Mouse (Mus musculus) limb, embryonic 14.5 days (tissue): ENCODE measurements around the gene Tubg2. TPM values are rescaled to one million over a fixed set of nuclear protein-coding genes. Genes with fewer than 3 reads are reported as not detected.
A peak's percentile ranks its signal among the peaks of the same experiment; 100 is the strongest.

ENCODE experiments used
- ATAC-seq: fragments of 200-750 bp; cut with Nextera tagmentation; 2 replicates; pipeline ENCODE4 v1.8.0; 2017; ENCODE audit warnings: low read depth, moderate number of reproducible peaks, moderate TSS enrichment; ENCODE audit not compliant: low FRiP score
- DNase-seq: peaks from one replicate; pipeline ENCODE4 v3.0.0-alpha.2; 2015; ENCODE audit warnings: low spot score
- H3K27ac ChIP-seq: fragments of 300-500 bp; sonication (generic); replicated peaks from 2 replicates; pipeline ENCODE4 v1.5.1; 2014; ENCODE audit warnings: low read depth, mild to moderate bottlenecking, low read length, moderate library complexity, mixed read lengths
- H3K27me3 ChIP-seq: fragments of 300-500 bp; sonication (generic); 2 replicates; pipeline ENCODE4 v1.6.1; 2014; ENCODE audit warnings: low read length, mixed read lengths; ENCODE audit not compliant: control insufficient read depth, insufficient read depth
- H3K36me3 ChIP-seq: fragments of 300-500 bp; sonication (generic); 2 replicates; pipeline ENCODE4 v1.6.1; 2014; ENCODE audit warnings: mild to moderate bottlenecking, low read length, moderate library complexity, mixed read lengths; ENCODE audit not compliant: control insufficient read depth, insufficient read depth
- H3K4me1 ChIP-seq: fragments of 300-500 bp; sonication (generic); 2 replicates; pipeline ENCODE4 v1.6.1; 2014; ENCODE audit warnings: antibody characterized with exemption, low read length, mixed read lengths; ENCODE audit not compliant: control insufficient read depth, insufficient read depth
- H3K4me2 ChIP-seq: fragments of 300-500 bp; sonication (generic); replicated peaks from 2 replicates; pipeline ENCODE4 v1.6.1; 2014; ENCODE audit warnings: low read depth, mild to moderate bottlenecking, low read length, moderate library complexity; ENCODE audit not compliant: severe bottlenecking
- H3K4me3 ChIP-seq: fragments of 300-500 bp; sonication (generic); replicated peaks from 2 replicates; pipeline ENCODE4 v1.5.1; 2014; ENCODE audit warnings: low read length
- H3K9ac ChIP-seq: fragments of 300-500 bp; sonication (generic); 2 replicates; pipeline ENCODE4 v1.6.1; 2014; ENCODE audit warnings: mild to moderate bottlenecking, low read depth, low read length, moderate library complexity; ENCODE audit not compliant: severe bottlenecking
- H3K9me3 ChIP-seq: fragments of 300-500 bp; sonication (generic); 2 replicates; pipeline ENCODE4 v1.6.1; 2016; ENCODE audit warnings: low read length; ENCODE audit not compliant: control insufficient read depth
- POLR2A ChIP-seq: fragments of 200-500 bp; IDR thresholded peaks from 2 replicates; pipeline ENCODE4 v1.8.0; 2012; ENCODE audit warnings: inconsistent platforms, mild to moderate bottlenecking, moderate library complexity, borderline replicate concordance; ENCODE audit not compliant: insufficient read depth, insufficient read length; ENCODE audit errors: extremely low read depth
- WGBS: fragments of 180-500 bp; shearing (Covaris S2); extraction: QIAGEN DNeasy Blood & Tissue Kit; methylation state at CpG from one replicate; pipeline ENCODE4 v1.1.7; 2014; 5-methylcytosine and 5-hydroxymethylcytosine counted together
- polyA plus RNA-seq, 2 experiments: library from polyadenylated mRNA; depleted of rRNA in 1 of 2; stranded (reverse) in 1 of 2; unstranded in 1 of 2; fragments of >200 nt; fragmentation: Nextera tagmentation in 1 of 2; extraction: Ambion mirVana in 1 of 2; gene quantifications; 2 replicates each; pipeline versions ENCODE4 v1.2.1 to v1.2.3; 2012 to 2014

The Tubg2 gene
- polyA plus RNA-seq, 2 experiments: 6.2 to 7.1 TPM

DNA sequence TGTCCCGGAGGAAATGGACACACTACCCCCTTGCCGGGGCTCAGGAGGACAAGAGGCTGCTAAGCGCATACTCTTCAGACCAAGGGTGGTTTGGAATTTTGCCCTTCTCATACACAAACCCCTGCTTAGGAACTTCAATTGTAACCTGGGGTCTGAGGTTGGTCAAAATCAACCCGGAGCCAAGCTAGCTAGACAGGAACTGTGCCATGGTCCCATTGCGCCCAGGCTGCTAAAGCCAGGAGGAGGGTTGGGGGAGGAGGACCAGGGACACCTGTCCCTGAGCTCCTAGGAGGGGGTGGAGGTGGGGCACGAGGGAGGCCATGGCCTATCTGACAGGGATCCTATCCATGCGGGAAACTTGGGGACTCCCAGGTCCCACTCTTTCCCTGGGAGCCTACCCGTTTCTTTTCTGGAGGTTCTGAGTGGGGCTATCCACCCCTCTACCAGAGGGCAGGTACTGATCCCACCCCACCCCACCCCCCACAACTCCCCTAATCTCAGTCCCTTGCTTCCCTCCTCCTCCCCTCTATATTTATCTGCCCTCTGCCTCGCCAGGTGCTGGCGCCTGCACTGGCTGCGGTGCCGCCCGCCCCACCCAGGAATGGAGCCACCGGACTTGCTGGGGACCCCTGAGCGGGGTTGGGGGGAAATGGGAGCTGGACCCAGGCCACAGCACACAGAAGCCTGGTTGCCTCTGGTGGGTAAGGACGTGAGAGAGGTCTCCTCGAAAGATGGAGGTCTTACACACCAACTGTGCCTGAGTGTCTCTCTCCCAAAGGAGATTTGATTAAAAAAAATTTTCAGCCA, 13.8 kb downstream of the Tubg2 start:
- H3K9me3 ChIP-seq: no peaks in the 10 kb centered on the region
- no peak for ATAC-seq
- no peak for DNase-seq
- WGBS: 16% methylated on average over 15 of the region's 17 CpGs
- peaks cover 66% of the 10 kb centered on the region for H3K27me3 ChIP-seq
- peaks cover 29% of the 10 kb centered on the region for H3K36me3 ChIP-seq
- H3K4me1 ChIP-seq: peaks cover 32% of the 10 kb centered on the region
- H3K4me2 ChIP-seq: peak overlapping the region; percentile 52
- peak overlapping the region; percentile 66 for H3K9ac ChIP-seq
- H3K4me3 ChIP-seq: peak overlapping the region; percentile 81
- TF ChIP-seq POLR2A: no peak
- H3K27ac ChIP-seq: no peak overlapping the region

DNA sequence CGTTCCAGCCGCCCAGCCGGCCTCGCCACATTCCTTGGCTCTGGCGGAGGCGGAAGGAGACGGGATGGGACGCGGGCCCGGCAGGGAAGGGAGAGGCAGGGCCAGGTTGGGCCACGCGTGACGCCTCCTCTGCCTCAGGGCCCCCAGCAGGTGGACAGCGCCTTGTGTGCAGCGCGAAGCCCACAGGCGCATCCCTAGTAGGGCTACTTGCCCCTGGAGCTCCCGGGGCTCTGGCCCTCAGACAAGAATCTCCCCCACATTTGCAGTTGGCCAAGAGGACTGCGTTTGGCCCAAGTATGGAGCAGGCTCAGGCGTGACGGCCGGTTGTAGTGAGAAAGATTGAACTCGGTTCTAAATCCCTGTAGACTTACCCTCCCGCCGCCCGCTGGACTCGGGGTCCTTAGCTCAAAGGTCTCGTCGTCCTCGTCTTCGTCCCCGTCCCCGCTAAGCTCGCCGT, 14.7 kb downstream of the Tubg2 start, which contains the start of gene Cntnap1:
TSS of gene Cntnap1 (plus strand) at position 170 of the 457 bp plus-strand sequence.
- Histone ChIP-seq H3K4me1 (peaks cover 31% of the 10 kb centered on the region), H3K9ac (peak within 1 kb of the TSS; percentile 66), H3K9me3 (no peaks in the 10 kb centered on the region), H3K36me3 (peaks cover 23% of the 10 kb centered on the region), H3K4me3 (peak within 1 kb of the TSS; percentile 81), H3K4me2 (peak within 1 kb of the TSS; percentile 52), H3K27me3 (peaks cover 66% of the 10 kb centered on the region), H3K27ac (no peak within 1 kb of the TSS)
- WGBS: under 1% methylated on average over 31 of the region's 35 CpGs
- no peak for TF ChIP-seq POLR2A
- ATAC-seq: no peak
- DNase-seq: no peak

DNA sequence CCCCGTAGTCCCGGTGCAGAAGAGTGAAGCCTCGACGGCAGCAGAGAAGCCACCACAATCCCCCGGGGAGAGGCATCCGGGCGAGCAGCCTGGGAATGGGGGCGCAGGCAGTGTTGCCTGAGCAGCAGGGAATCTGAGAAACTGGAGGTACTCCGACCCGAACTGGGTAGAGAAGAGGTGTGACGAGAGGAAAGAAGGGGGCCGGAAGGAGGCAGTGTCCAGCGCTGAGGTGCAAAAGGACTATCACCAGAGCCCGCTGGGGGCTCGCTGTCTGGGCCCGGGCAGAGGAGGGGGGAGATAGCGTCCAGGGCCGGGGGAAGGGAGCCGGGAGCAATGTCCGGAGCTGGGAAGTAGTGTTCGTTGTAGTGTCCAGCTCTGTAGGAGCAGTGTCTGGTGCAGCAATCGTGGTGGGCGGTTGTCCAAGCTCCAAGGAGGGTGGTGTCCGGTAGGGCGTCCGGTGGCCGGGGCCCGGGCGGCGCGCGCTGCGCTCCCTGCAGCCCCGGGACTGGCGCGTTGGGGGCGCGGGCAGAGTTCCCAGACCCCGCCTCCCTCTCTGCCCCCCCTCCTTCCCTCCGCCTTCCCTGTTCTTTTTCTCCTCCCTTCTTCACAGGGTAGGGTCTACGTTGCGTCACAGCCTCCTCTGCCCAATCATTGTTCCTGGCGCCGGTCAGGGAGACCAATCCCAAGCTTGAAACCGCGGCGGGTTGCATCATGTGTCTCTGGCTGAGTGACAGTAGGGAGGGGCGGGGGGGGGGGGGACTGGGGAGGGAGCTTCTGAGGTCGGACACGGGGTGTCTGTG, 15.3 kb downstream of the Tubg2 start, which contains the start of gene Plekhh3:
TSS of gene Plekhh3 (minus strand) at position 541 of the 800 bp plus-strand sequence.
- TF ChIP-seq POLR2A: no peak
- H3K4me2 ChIP-seq: peak within 1 kb of the TSS; percentile 59
- H3K27me3 ChIP-seq: peaks cover 62% of the 10 kb centered on the region
- peaks cover 18% of the 10 kb centered on the region for H3K36me3 ChIP-seq
- DNase-seq (peak; percentile 98), ATAC-seq (peak; percentile 97)
- H3K4me1 ChIP-seq: peaks cover 31% of the 10 kb centered on the region
- peak within 1 kb of the TSS; percentile 66 for H3K9ac ChIP-seq
- no peaks in the 10 kb centered on the region for H3K9me3 ChIP-seq
- peak within 1 kb of the TSS; percentile 81 for H3K4me3 ChIP-seq
- WGBS: 1% methylated on average over 37 of the region's 50 CpGs
- H3K27ac ChIP-seq: peak within 1 kb of the TSS; percentile 65

- Histone ChIP-seq H3K9me3 (no peaks in the 10 kb centered on the region), H3K9ac (peak overlapping the region; percentile 37), H3K27me3 (peaks cover 62% of the 10 kb centered on the region), H3K4me1 (peaks cover 34% of the 10 kb centered on the region), H3K4me3 (peak overlapping the region; percentile 45), H3K4me2 (peak overlapping the region; percentile 59), H3K27ac (peak overlapping the region; percentile 65), H3K36me3 (peaks cover 10% of the 10 kb centered on the region)
- 0% methylated on average over 31 of the region's 31 CpGs for WGBS
- TF ChIP-seq POLR2A: 0 out of 2 replicates have a peak, but pooled peaks have one; percentile 17
- peak; percentile 51; the same call in 1 of the 2 replicates for ATAC-seq
- DNase-seq: peak; percentile 92
These were observed 16.2 kb downstream of the Tubg2 start for GRCm38 (mm10) chr11:101171721-101172433.
